Mouse (Mus musculus) cerebellum, postnatal 4 days (tissue): ENCODE data around the gene Dnah10.

ENCODE experiments used
- DNase-seq, 2 experiments: peaks; one replicate each; pipeline ENCODE4 v3.0.0; 2022; ENCODE audit warnings: low spot score in 2 of 2, mixed read lengths in 1 of 2

Dnah10 gene

GRCm38 (mm10) chr5:124862871-124863741 is 138.2 kb downstream of the Dnah10 start:
- DNase-seq = peak; percentile 26 to 60

GRCm38 (mm10) chr5:124868981-124869380 is 144.1 kb downstream of the Dnah10 start:
- DNase-seq = peak; percentile 32 to 67

- no peak for DNase-seq
These were observed 147.1 kb downstream of the Dnah10 start for GRCm38 (mm10) chr5:124872033-124872432.

GRCm38 (mm10) chr5:124873096-124873495 is 148.2 kb downstream of the Dnah10 start:
- no peak for DNase-seq

- DNase-seq = no peak
These were observed 149.2 kb downstream of the Dnah10 start for GRCm38 (mm10) chr5:124873890-124874601.

- no peak for DNase-seq
These were observed 154.4 kb downstream of the Dnah10 start for GRCm38 (mm10) chr5:124879251-124879650.

- DNase-seq = no peak
These were observed 154.9 kb downstream of the Dnah10 start for GRCm38 (mm10) chr5:124879801-124880200.

GRCm38 (mm10) chr5:124883877-124884276 is 159.0 kb downstream of the Dnah10 start:
- no peak for DNase-seq
